Comparison of ENCODE assay signal across 33 mouse cellular contexts in the genomic region with DNA sequence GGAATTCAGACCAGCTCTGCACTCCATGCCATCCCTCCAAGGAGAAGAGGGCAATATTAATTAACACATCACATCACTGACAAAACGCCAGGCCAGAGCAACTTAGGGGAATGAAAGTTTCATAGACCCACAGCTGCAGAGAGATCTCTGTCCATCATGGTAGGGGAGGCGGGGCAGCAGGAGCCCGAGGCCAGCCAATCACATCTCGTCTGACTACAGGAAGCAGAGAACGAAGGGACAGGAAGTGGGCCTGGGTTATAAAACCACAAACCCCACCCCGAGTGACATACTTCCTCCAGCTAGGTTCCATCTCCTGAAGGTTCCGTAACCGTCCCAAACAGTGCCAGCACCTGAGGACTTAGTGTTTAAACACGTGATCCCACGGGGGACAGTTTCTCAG. TPM values are rescaled to one million over a fixed set of nuclear protein-coding genes. Genes with fewer than 3 reads are reported as not detected.
A peak's percentile ranks its signal among the peaks of the same experiment; 100 is the strongest.
DNase-seq lines count a peak whose midpoint lies in the region; ATAC-seq and TF ChIP-seq lines count a peak whose summit lies in the region.
"Had no signal": no experiment of that assay in that cellular context is flagged by ENCODE, and none has a peak within 500 bp of the region (broad histone marks: within the 10 kb centered on the region; RNA-seq: fewer than 3 reads in every experiment).

No protein-coding gene starts in this region.

- no peaks in the 10 kb centered on the region for H3K36me3 ChIP-seq in heart, embryonic 15.5 days
- H3K36me3 ChIP-seq in testis, adult 2 months (ENCODE audit: control insufficient read depth, insufficient read depth, low read length), result no peaks in the 10 kb centered on the region
- H3K36me3 ChIP-seq in kidney, adult 2 months (ENCODE audit: control insufficient read depth, insufficient read depth, low read length), result no peaks in the 10 kb centered on the region
- H3K36me3 ChIP-seq: embryonic facial prominence, embryonic 10.5 days; heart, embryonic 10.5 days; hindbrain, embryonic 10.5 days; kidney, embryonic 15.5 days; lung, embryonic 15.5 days; midbrain, embryonic 13.5 days; neural tube, embryonic 12.5 days had no signal

- no peak overlapping the region for H3K9ac ChIP-seq in heart, embryonic 15.5 days
- H3K9ac ChIP-seq: kidney, embryonic 15.5 days; liver, embryonic 14.5 days; lung, embryonic 15.5 days; midbrain, embryonic 13.5 days; neural tube, embryonic 12.5 days had no signal

- TF ChIP-seq CTCF in testis, adult 2 months (IDR thresholded peaks at IDR 0.05; ENCODE audit: control insufficient read depth, insufficient read depth, insufficient replicate concordance, low read depth, low read length), result no peak
- no peak for TF ChIP-seq CTCF in kidney, adult 2 months (conservative IDR thresholded peaks at IDR 0.05; ENCODE audit: insufficient read depth, insufficient read length, low read depth, low read length)

- H3K4me2 ChIP-seq in heart, embryonic 15.5 days, result no peak overlapping the region
- H3K4me2 ChIP-seq: kidney, embryonic 15.5 days; lung, embryonic 15.5 days; midbrain, embryonic 13.5 days; neural tube, embryonic 12.5 days had no signal

- H3K27ac ChIP-seq in heart, embryonic 15.5 days, result peak overlapping the region; percentile 65; the same call in 1 of the 2 replicates
- H3K27ac ChIP-seq in testis, adult 2 months (ENCODE audit: control insufficient read depth, insufficient read depth, low read depth, low read length), result peak overlapping the region; percentile 87
- no peak overlapping the region for H3K27ac ChIP-seq in kidney, adult 2 months (ENCODE audit: insufficient read depth, low read depth, low read length)
- H3K27ac ChIP-seq: embryonic facial prominence, embryonic 10.5 days; heart, embryonic 10.5 days; hindbrain, embryonic 10.5 days; kidney, embryonic 15.5 days; liver, embryonic 14.5 days; midbrain, embryonic 13.5 days; neural tube, embryonic 12.5 days had no signal

- TF ChIP-seq POLR2A in testis, adult 2 months (IDR thresholded peaks at IDR 0.05; ENCODE audit: control insufficient read depth, low read depth, low read length), result peak; percentile 42; the same call in 1 of the 2 replicates
- TF ChIP-seq POLR2A in kidney, adult 2 months (IDR thresholded peaks at IDR 0.05; ENCODE audit: low read depth, low read length), result no peak

- H3K9me3 ChIP-seq in heart, embryonic 15.5 days (replicated peaks), result no peaks in the 10 kb centered on the region
- H3K9me3 ChIP-seq: embryonic facial prominence, embryonic 10.5 days; heart, embryonic 10.5 days; hindbrain, embryonic 10.5 days; kidney, embryonic 15.5 days; lung, embryonic 15.5 days; midbrain, embryonic 13.5 days; neural tube, embryonic 12.5 days had no signal

- no peaks in the 10 kb centered on the region for H3K27me3 ChIP-seq in heart, embryonic 15.5 days
- H3K27me3 ChIP-seq in testis, adult 2 months (ENCODE audit: control insufficient read depth, insufficient read depth, low read length), result no peaks in the 10 kb centered on the region
- H3K27me3 ChIP-seq in kidney, adult 2 months (replicated peaks; ENCODE audit: control insufficient read depth, insufficient read depth, low read length), result no peaks in the 10 kb centered on the region
- H3K27me3 ChIP-seq: kidney, embryonic 15.5 days; lung, embryonic 15.5 days; midbrain, embryonic 13.5 days; neural tube, embryonic 12.5 days had no signal

- H3K4me1 ChIP-seq in heart, embryonic 15.5 days (replicated peaks), result peaks cover 17% of the 10 kb centered on the region
- H3K4me1 ChIP-seq in testis, adult 2 months (ENCODE audit: control insufficient read depth, insufficient read depth, low read length), result peaks cover 2% of the 10 kb centered on the region; the same call in 1 of the 2 replicates
- no peaks in the 10 kb centered on the region for H3K4me1 ChIP-seq in kidney, adult 2 months (ENCODE audit: control insufficient read depth, insufficient read depth, low read length)
- H3K4me1 ChIP-seq: heart, embryonic 10.5 days; hindbrain, embryonic 10.5 days; midbrain, embryonic 13.5 days; neural tube, embryonic 12.5 days had no signal

- ATAC-seq in heart, embryonic 15.5 days (replicated peaks; ENCODE audit: insufficient number of reproducible peaks, insufficient read depth, low FRiP score, low read depth), result no peak
- ATAC-seq in common myeloid progenitor, adult 5-6 weeks (replicated peaks; ENCODE audit: low read depth, poor library complexity, severe bottlenecking), result peak; percentile 72; the same call in 1 of the 2 replicates
- ATAC-seq: forebrain, embryonic 16.5 days; hindbrain, embryonic 16.5 days; intestine, embryonic 16.5 days; midbrain, embryonic 13.5 days had no signal

- DNase-seq in heart, postnatal 4 days, result no peak
- no peak for DNase-seq in testis, postnatal 10 days (ENCODE audit: low spot score)
- peak; percentile 42 for DNase-seq in testis, postnatal 14 days (ENCODE audit: low spot score)
- no peak for DNase-seq in kidney, adult 9 months
- DNase-seq in kidney, adult 2 months, result no peak
- DNase-seq: adrenal gland, postnatal 25 days; B cell, adult 2 months; cerebellum, adult 9-11 months; gastrocnemius, postnatal 36 days; kidney, postnatal 36 days; layer of hippocampus, postnatal 36 days; thymus, adult 2 months had no signal

- 75% methylated on average over 10 of the region's 10 CpGs for WGBS in heart, embryonic 15.5 days
- WGBS in kidney, adult 2 months, result 82% methylated on average over 10 of the region's 10 CpGs

- H3K4me3 ChIP-seq in heart, embryonic 15.5 days, result no peak overlapping the region
- peak overlapping the region; percentile 76 for H3K4me3 ChIP-seq in testis, adult 2 months (ENCODE audit: control insufficient read depth, low read depth, low read length)
- H3K4me3 ChIP-seq in kidney, adult 2 months (ENCODE audit: insufficient read depth, low read depth, low read length), result no peak overlapping the region
- H3K4me3 ChIP-seq: embryonic facial prominence, embryonic 10.5 days; heart, embryonic 10.5 days; hindbrain, embryonic 10.5 days; kidney, embryonic 15.5 days; lung, embryonic 15.5 days; midbrain, embryonic 13.5 days; neural tube, embryonic 12.5 days had no signal

RNA-seq across cellular contexts. Expression of gene Trim56, which starts 20.9 kb away (rescaled TPM):
- polyA plus RNA-seq in heart, embryonic 15.5 days (2015; fragmentation: Nextera tagmentation; extraction: Ambion mirVana), result 6.5 and 9.4 TPM in 2 replicates
- total RNA-seq in heart, postnatal 4 days (2021), result 10 to 100 TPM; 15.7 to 15.9 TPM
- polyA plus RNA-seq in testis, adult 2 months (2012; rRNA removed), result 0.58 and 0.76 TPM in 2 replicates
- 27.7 and 34.3 TPM in 2 replicates for total RNA-seq in common myeloid progenitor, adult 5-6 weeks (2017)
- 10.2 and 14.4 TPM in 2 replicates for polyA plus RNA-seq in kidney, adult 2 months (2012; rRNA removed)

RNA-seq across cellular contexts. Expression of gene Serpine1, which starts 23.1 kb away (rescaled TPM):
- 1.3 and 1.4 TPM in 2 replicates for polyA plus RNA-seq in heart, embryonic 15.5 days (2015; fragmentation: Nextera tagmentation; extraction: Ambion mirVana)
- total RNA-seq in heart, postnatal 4 days (2021), result 10 to 100 TPM; 13.4 to 14.0 TPM
- polyA plus RNA-seq in testis, adult 2 months (2012; rRNA removed), result 0.72 and 0.88 TPM in 2 replicates
- not detected in 2 replicates for total RNA-seq in common myeloid progenitor, adult 5-6 weeks (2017)
- 1.1 and 2.1 TPM in 2 replicates for polyA plus RNA-seq in kidney, adult 2 months (2012; rRNA removed)
- polyA plus RNA-seq: hindbrain, embryonic 10.5 days had no signal

RNA-seq across cellular contexts. Expression of gene Ap1s1, which starts 49.2 kb away (rescaled TPM):
- 120 and 132 TPM in 2 replicates for polyA plus RNA-seq in heart, embryonic 15.5 days (2015; fragmentation: Nextera tagmentation; extraction: Ambion mirVana)
- 10 to 100 TPM; 70.9 to 82.3 TPM for total RNA-seq in heart, postnatal 4 days (2021)
- 15.4 and 16.6 TPM in 2 replicates for polyA plus RNA-seq in testis, adult 2 months (2012; rRNA removed)
- total RNA-seq in common myeloid progenitor, adult 5-6 weeks (2017), result 63.6 and 70.1 TPM in 2 replicates
- 57.7 and 67.0 TPM in 2 replicates for polyA plus RNA-seq in kidney, adult 2 months (2012; rRNA removed)

RNA-seq across cellular contexts. Expression of gene Muc3, which starts 54.0 kb away (rescaled TPM):
- not detected in 2 replicates for polyA plus RNA-seq in heart, embryonic 15.5 days (2015; fragmentation: Nextera tagmentation; extraction: Ambion mirVana)
- total RNA-seq in heart, postnatal 4 days (2021), result not detected
- 24.7 and 26.0 TPM in 2 replicates for polyA plus RNA-seq in testis, adult 2 months (2012; rRNA removed)
- not detected in 2 replicates for total RNA-seq in common myeloid progenitor, adult 5-6 weeks (2017)
- polyA plus RNA-seq in kidney, adult 2 months (2012; rRNA removed), result not detected in 2 replicates
- total RNA-seq: adrenal gland, postnatal 25 days; gastrocnemius, postnatal 36 days; layer of hippocampus, adult 8-10 months; layer of hippocampus, postnatal 36 days; left cerebral cortex, postnatal 10 days had no signal
- polyA plus RNA-seq: cortical plate, adult 2 months; embryonic facial prominence, embryonic 10.5 days; forebrain, embryonic 16.5 days; heart, embryonic 10.5 days; heart, postnatal 0 days; hindbrain, embryonic 10.5 days; hindbrain, embryonic 16.5 days; kidney, embryonic 15.5 days; limb, embryonic 11.5 days; liver, embryonic 14.5 days; lung, embryonic 15.5 days; midbrain, embryonic 13.5 days; neural tube, embryonic 12.5 days; stomach, embryonic 14.5 days; urinary bladder, adult 2 months had no signal
